Mouse (Mus musculus): ENCODE measurements at regions not wholly inside any gene's neighbourhood (a gene's known extent, or its start where the extent isn't known, plus 50 kb on each side); places are given as distances from the start of the nearest gene placed in this dataset.

DNA sequence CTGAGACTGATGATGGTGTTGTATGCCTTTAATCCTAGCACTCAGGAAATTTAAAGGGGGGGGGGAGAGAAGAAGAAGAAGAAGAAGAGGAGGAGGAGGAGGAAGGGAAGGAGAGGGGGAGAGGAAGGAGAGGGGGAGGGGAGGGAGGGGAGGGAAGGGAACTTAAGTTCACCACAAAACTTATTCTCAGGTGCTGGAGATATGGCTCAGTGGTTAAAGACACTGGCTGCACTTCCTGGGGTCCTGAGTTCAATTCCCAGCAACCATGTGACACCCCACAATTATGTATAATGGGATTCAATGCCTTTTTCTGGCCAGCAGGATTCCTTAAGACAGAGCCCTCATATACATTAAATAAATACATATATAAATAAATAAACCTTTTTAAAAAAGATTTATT, 183.6 kb downstream of the Pfkfb3 start:
- no peak for TF ChIP-seq MYC (IDR thresholded peaks at IDR 0.05; ENCODE audit: low read depth, low read length)
- no peak for TF ChIP-seq RAD21 (IDR thresholded peaks at IDR 0.05; ENCODE audit: low read depth, low read length)
- TF ChIP-seq EP300 (IDR thresholded peaks at IDR 0.05; ENCODE audit: low read length): no peak
- TF ChIP-seq POLR2A (IDR thresholded peaks at IDR 0.05; ENCODE audit: low read depth, low read length): no peak
- TF ChIP-seq CTCF (conservative IDR thresholded peaks at IDR 0.05 in 1 of 2, IDR thresholded peaks at IDR 0.05 in 1 of 2; ENCODE audit: low read depth in 2 of 2, low read length in 2 of 2): no peak

All from CH12.LX (cell line).